Mouse (Mus musculus) small intestine, adult 2 months (tissue): ENCODE data around the gene Raet1e.
"Not testable (repeated sequence)": the region's sequence is repeated elsewhere in the genome, so short reads cannot be mapped to it uniquely, and the experiment has no call there.

Experiments
- CTCF ChIP-seq: fragments of 200-500 bp; IDR thresholded peaks from 2 replicates; pipeline ENCODE4 v1.5.1; 2012; ENCODE audit warnings: low read depth, mild to moderate bottlenecking, control low read depth, inconsistent platforms, low read length, moderate library complexity, mixed read lengths; ENCODE audit not compliant: insufficient replicate concordance, insufficient read length; ENCODE audit errors: extremely low read depth
- POLR2A ChIP-seq: fragments of 200-500 bp; IDR thresholded peaks from 2 replicates; pipeline ENCODE4 v1.6.1; 2012; ENCODE audit warnings: low read depth, mild to moderate bottlenecking, control low read depth, inconsistent platforms, low read length, moderate library complexity

DNA sequence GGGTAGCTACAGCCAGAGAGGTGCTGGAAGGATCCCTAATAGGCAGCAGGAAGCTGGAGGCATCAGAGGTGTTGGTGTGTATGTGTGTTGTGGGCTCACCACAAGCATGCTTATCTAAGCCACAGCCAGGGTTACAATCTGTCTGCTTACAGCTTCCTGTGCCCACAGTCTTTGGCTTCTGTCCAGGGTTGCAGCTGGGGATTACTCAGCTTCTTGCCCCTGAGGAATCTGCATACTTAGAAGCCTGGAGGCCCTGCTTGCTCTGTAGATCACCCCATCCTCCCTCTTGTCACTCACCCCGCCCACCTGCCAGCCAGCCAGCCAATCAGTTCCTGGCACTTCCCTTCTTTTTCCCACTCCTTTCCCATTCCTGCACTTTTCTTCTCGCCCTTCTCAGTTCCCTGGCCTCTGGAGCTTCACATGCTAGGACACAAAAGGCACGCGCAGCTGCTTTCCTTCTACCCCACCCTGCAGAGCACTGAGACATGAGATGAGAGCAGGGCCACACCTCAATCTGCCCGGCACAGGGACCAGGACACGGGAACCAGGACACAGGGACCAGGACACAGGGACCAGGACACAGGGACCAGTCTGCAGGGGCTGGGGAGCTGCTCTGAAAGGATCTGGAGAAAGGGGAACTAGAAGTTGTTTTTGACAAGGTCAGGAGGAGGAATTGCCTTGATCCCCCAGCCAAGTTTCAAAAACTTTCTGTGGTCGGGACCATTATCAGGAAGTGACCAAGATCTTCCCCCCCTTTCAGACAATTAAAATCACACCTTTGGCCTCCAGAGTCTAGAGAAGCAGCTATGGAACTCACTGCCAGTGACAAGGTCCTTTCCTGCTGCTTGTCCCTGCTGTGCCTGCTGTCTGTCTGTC lies 65.3 kb downstream of the Raet1e start:
- TF ChIP-seq POLR2A, CTCF: not testable (repeated sequence)
